Mouse (Mus musculus) cerebellum, adult 2 months (tissue): Measurements from ENCODE around the gene Sft2d1. TPM values are rescaled to one million over a fixed set of nuclear protein-coding genes. Genes with fewer than 3 reads are reported as not detected.
A peak's percentile ranks its signal among the peaks of the same experiment; 100 is the strongest.

Source experiments
- DNase-seq, 2 experiments: peaks; one replicate each; pipeline ENCODE4 v3.0.0; 2021
- H3K27ac ChIP-seq: fragments of 200-500 bp; 2 replicates; pipeline ENCODE4 v1.5.1; 2012; ENCODE audit warnings: low read length, control low read depth, inconsistent platforms; ENCODE audit not compliant: insufficient read depth
- H3K27me3 ChIP-seq: fragments of 200-500 bp; 2 replicates; pipeline ENCODE4 v1.6.1; 2012; ENCODE audit warnings: inconsistent platforms, mild to moderate bottlenecking, low read length, moderate library complexity; ENCODE audit not compliant: control insufficient read depth, insufficient read depth
- H3K4me1 ChIP-seq: fragments of 200-500 bp; 2 replicates; pipeline ENCODE4 v1.6.1; 2011; ENCODE audit warnings: low read length; ENCODE audit not compliant: control insufficient read depth, insufficient read depth
- H3K4me3 ChIP-seq: fragments of 200-500 bp; replicated peaks from 2 replicates; pipeline ENCODE3; 2011; ENCODE audit warnings: mild to moderate bottlenecking, low read depth, low read length, control low read depth; ENCODE audit not compliant: insufficient read depth
- CTCF ChIP-seq: fragments of 200-500 bp; IDR thresholded peaks from 2 replicates; pipeline ENCODE4 v1.5.1; 2011; ENCODE audit warnings: low read depth, mild to moderate bottlenecking, control low read depth, low read length, moderate library complexity, borderline replicate concordance; ENCODE audit not compliant: insufficient read depth
- POLR2A ChIP-seq: fragments of 200-500 bp; IDR thresholded peaks from 2 replicates; pipeline ENCODE4 v1.6.1; 2011; ENCODE audit warnings: low read length, control low read depth, borderline replicate concordance; ENCODE audit not compliant: insufficient read depth
- WGBS: fragments of 180-500 bp; shearing (Covaris S2); methylation state at CpG from one replicate; pipeline ENCODE4 v1.1.7; 2018; 5-methylcytosine and 5-hydroxymethylcytosine counted together
- polyA plus RNA-seq: library from polyadenylated mRNA; depleted of rRNA; stranded (reverse); fragments of >200 nt; gene quantifications from 2 replicates; pipeline ENCODE4 v1.2.3, GENCODE M21; 2012

Gene Sft2d1
- polyA plus RNA-seq, 1 experiment = 118 TPM

GRCm38 (mm10) chr17:8357498-8357897, 46.6 kb downstream of the Sft2d1 start:
- no peak for DNase-seq
- Histone ChIP-seq H3K4me3 (no peak overlapping the region), H3K27ac (no peak overlapping the region), H3K4me1 (no peaks in the 10 kb centered on the region), H3K27me3 (no peaks in the 10 kb centered on the region)
- 93% methylated on average over 6 of the region's 6 CpGs for WGBS
- TF ChIP-seq CTCF (no peak), POLR2A (no peak)

GRCm38 (mm10) chr17:8360876-8361275, 50.0 kb downstream of the Sft2d1 start:
- no peak for DNase-seq
- Histone ChIP-seq H3K4me1 (no peaks in the 10 kb centered on the region), H3K27me3 (no peaks in the 10 kb centered on the region), H3K27ac (no peak overlapping the region), H3K4me3 (no peak overlapping the region)
- 45% methylated on average over 5 of the region's 5 CpGs for WGBS
- no peak for TF ChIP-seq POLR2A
- no peak for TF ChIP-seq CTCF

- no peak for TF ChIP-seq POLR2A
- no peak for TF ChIP-seq CTCF
- no peak for DNase-seq
- Histone ChIP-seq H3K4me3 (no peak overlapping the region), H3K27me3 (no peaks in the 10 kb centered on the region), H3K27ac (no peak overlapping the region), H3K4me1 (no peaks in the 10 kb centered on the region)
- 49% methylated on average over 10 of the region's 10 CpGs for WGBS
These were observed 50.6 kb downstream of the Sft2d1 start for GRCm38 (mm10) chr17:8361281-8362103.

GRCm38 (mm10) chr17:8367514-8368480, 56.9 kb downstream of the Sft2d1 start:
- H3K4me3 ChIP-seq = no peak overlapping the region
- H3K27ac ChIP-seq = no peak overlapping the region; the same call in 1 of the 2 replicates
- WGBS = 47% methylated on average over 20 of the region's 20 CpGs
- TF ChIP-seq CTCF = no peak
- no peak for TF ChIP-seq POLR2A
- peaks cover 13% of the 10 kb centered on the region; the same call in 1 of the 2 replicates for H3K4me1 ChIP-seq
- H3K27me3 ChIP-seq = no peaks in the 10 kb centered on the region
- DNase-seq = peak; percentile 33 to 41

GRCm38 (mm10) chr17:8368570-8368969, 57.7 kb downstream of the Sft2d1 start:
- peaks cover 13% of the 10 kb centered on the region; the same call in 1 of the 2 replicates for H3K4me1 ChIP-seq
- H3K4me3 ChIP-seq = no peak overlapping the region
- H3K27me3 ChIP-seq = no peaks in the 10 kb centered on the region
- peak overlapping the region; percentile 2; the same call in 1 of the 2 replicates for H3K27ac ChIP-seq
- WGBS = 7% methylated on average over 8 of the region's 8 CpGs
- no peak for TF ChIP-seq POLR2A
- peak; percentile 68 to 75 for DNase-seq

- H3K4me3 ChIP-seq = no peak overlapping the region
- H3K4me1 ChIP-seq = peaks cover 13% of the 10 kb centered on the region; the same call in 1 of the 2 replicates
- no peak overlapping the region for H3K27ac ChIP-seq
- TF ChIP-seq CTCF = no peak
- no peak for TF ChIP-seq POLR2A
- no peak for DNase-seq
- no peaks in the 10 kb centered on the region for H3K27me3 ChIP-seq
- 67% methylated on average over 2 of the region's 2 CpGs for WGBS
These were observed 58.3 kb downstream of the Sft2d1 start for GRCm38 (mm10) chr17:8369171-8369570.

GRCm38 (mm10) chr17:8370634-8371229, 59.8 kb downstream of the Sft2d1 start:
- no peak for TF ChIP-seq CTCF
- TF ChIP-seq POLR2A = no peak
- no peak overlapping the region for H3K4me3 ChIP-seq
- H3K4me1 ChIP-seq = peaks cover 13% of the 10 kb centered on the region; the same call in 1 of the 2 replicates
- no peak overlapping the region for H3K27ac ChIP-seq
- no peak for DNase-seq
- 46% methylated on average over 13 of the region's 13 CpGs for WGBS
- no peaks in the 10 kb centered on the region for H3K27me3 ChIP-seq

- Histone ChIP-seq H3K27me3 (no peaks in the 10 kb centered on the region), H3K27ac (no peak overlapping the region), H3K4me1 (peaks cover 13% of the 10 kb centered on the region; the same call in 1 of the 2 replicates), H3K4me3 (peak overlapping the region; percentile 9)
- 12% methylated on average over 7 of the region's 7 CpGs for WGBS
- TF ChIP-seq CTCF (no peak), POLR2A (no peak)
- DNase-seq = peak; percentile 48 to 57
These were observed 60.9 kb downstream of the Sft2d1 start for GRCm38 (mm10) chr17:8371834-8372233.
